Mouse (Mus musculus): ENCODE data around the gene Scml4. TPM values are rescaled to one million over a fixed set of nuclear protein-coding genes. Genes with fewer than 3 reads are reported as not detected.

The Scml4 gene
- total RNA-seq, 4 experiments from 2014 or later, result 2.7 to 6.2 (median 3.1) TPM

GRCm38 (mm10) chr10:42861446-42861845, 1.3 kb downstream of the Scml4 start:
- no peak for DNase-seq (ENCODE audit: low spot score in 2 of 2)

GRCm38 (mm10) chr10:42862102-42862740, 2.1 kb downstream of the Scml4 start:
- DNase-seq (ENCODE audit: low spot score in 2 of 2), result no peak

- DNase-seq (ENCODE audit: low spot score in 2 of 2), result no peak
Measured at GRCm38 (mm10) chr10:42862806-42863205, 2.6 kb downstream of the Scml4 start.

- DNase-seq (ENCODE audit: low spot score in 2 of 2), result peak; percentile 30 to 73
Measured at GRCm38 (mm10) chr10:42863621-42864391, 3.6 kb downstream of the Scml4 start.

DNA sequence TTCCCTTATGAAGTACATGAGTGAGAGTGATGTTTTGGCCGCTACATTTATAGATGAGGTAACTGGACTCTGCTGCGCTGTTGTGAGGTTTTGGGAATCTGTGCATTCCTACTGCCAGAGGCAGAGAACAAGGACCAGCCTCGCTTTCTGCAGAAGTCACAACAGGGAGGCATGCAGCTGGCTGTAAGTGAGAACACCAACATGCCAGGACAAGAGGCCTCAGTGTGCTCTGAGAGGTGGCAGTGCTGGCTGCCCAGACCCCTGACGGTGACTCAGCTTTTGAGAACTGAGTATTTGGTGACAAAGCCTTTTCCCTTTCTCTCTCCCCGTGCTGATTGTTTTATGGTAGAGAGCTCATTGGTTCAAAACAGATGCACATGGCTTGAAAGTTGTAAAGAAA, 4.5 kb downstream of the Scml4 start:
- no peak for DNase-seq (ENCODE audit: low spot score in 2 of 2)

- no peak for DNase-seq (ENCODE audit: low spot score in 2 of 2)
Measured at GRCm38 (mm10) chr10:42868416-42868815, 8.2 kb downstream of the Scml4 start.

DNA sequence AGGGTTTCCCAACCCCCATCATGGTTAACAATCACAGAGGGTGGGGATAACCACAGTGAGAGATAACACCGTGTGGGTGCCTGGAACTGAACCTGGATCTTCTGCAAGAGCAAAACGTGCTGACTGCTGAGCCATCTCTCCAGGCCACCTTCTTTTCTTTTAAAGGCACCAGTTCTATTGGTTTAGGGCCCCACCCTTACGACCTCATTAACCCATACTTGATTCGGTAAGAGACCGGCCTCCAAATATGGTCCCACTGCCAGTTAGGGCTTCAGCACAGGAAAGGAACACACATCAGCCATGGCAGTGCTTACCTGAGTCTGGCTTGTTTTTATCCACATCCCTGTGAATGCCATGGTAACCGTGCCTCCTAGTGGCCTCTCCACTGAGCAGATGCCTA, 9.3 kb downstream of the Scml4 start:
- DNase-seq (ENCODE audit: low spot score in 2 of 2), result no peak

DNA sequence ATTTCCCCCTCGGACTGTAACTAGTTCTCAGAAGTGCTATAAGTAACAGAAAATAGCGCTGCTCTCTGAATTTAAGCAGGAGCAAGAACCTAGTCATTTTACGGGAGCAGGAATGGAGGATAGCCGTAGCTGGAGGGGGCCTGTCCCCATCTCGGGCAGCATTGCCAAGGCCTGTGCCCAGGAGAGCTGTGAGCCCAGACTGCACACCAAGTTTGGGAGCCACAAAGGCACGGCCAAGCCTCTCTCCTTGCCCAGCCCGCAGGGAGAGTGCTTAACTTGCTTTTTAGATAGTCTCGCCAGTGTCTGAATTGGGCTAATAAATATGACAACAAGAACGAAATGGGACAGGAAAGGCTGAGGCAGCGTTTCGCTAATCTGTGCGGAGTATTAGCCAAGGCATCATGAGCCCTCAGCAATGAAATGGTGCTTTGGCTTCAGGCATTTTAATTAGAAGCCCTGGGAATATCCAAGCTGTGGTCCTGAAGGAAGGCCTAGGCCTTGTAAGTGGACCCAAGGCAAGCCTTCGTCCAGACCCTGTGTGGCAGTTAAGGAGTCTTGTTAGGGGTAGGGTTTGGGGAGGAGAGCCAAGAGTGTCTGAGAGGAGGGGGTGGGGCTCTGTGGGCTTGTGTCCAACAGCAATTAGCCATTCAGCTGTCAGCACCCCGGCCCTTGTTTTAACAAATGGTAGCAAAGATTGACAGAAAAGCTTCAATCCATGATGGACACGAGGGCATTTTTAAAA, 12.3 kb downstream of the Scml4 start:
- peak in 1 of 2 experiments; percentile 10 for DNase-seq (ENCODE audit: low spot score in 2 of 2)

DNA sequence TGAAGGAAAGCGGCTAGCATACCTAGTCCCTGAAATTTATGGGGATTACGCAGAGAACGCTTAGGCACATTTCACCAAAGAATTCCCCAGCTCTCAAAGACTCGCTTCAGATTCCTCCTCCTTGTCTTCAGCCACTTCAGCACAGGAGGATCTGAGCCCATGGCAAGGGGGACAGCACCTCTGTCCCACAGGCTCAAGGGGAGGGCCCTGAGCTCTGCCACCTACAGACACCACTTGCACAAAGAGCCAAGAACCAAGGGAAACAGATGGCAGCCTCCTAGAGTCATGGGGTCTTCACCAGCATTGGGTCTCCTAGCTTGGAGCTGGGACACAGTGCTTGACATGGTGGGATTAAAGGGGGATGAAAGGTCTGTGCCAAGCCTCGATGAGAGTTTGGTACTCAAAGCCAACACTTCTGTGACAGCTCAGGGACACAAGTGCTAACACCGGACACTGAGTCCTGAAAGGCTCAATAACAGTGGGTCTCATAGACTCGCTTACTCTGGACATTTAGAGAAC, 13.0 kb downstream of the Scml4 start:
- DNase-seq (ENCODE audit: low spot score in 2 of 2), result no peak

- DNase-seq (ENCODE audit: low spot score in 2 of 2), result no peak
Measured at GRCm38 (mm10) chr10:42876172-42876571, 16.0 kb downstream of the Scml4 start.

- DNase-seq (ENCODE audit: low spot score in 2 of 2), result no peak
Measured at GRCm38 (mm10) chr10:42879269-42879681, 19.1 kb downstream of the Scml4 start.

GRCm38 (mm10) chr10:42879682-42880081, 19.5 kb downstream of the Scml4 start:
- no peak for DNase-seq (ENCODE audit: low spot score in 2 of 2)

- DNase-seq (ENCODE audit: low spot score in 2 of 2), result no peak
Measured at GRCm38 (mm10) chr10:42887040-42887439, 26.9 kb downstream of the Scml4 start.

GRCm38 (mm10) chr10:42888241-42888640, 28.1 kb downstream of the Scml4 start:
- DNase-seq (ENCODE audit: low spot score in 2 of 2), result no peak

- no peak for DNase-seq (ENCODE audit: low spot score in 2 of 2)
Measured at GRCm38 (mm10) chr10:42890365-42890764, 30.2 kb downstream of the Scml4 start.

- DNase-seq (ENCODE audit: low spot score in 2 of 2), result no peak
Measured at GRCm38 (mm10) chr10:42892250-42892649, 32.1 kb downstream of the Scml4 start.

- DNase-seq (ENCODE audit: low spot score in 2 of 2), result no peak
Measured at GRCm38 (mm10) chr10:42892987-42893386, 32.8 kb downstream of the Scml4 start.

DNA sequence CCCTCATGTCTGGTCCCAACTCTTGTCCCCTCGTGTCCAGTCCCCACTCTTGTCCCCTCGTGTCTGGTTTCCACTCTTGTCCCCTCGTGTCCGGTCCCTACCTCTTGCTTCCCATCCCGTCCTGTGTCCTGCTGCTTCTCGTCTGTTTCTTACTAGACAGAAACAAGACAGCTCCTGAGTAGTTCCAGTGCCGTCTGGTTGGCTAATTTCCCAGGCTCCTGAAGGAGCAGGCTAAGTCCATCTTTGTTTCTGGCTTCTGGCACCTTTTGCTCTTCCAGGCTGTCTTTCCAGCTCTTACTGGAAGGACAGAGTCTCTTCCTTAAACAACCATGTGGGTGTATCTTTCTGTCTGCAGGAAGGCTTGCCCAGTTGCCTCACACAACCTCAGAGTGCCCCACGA, 33.7 kb downstream of the Scml4 start:
- no peak for DNase-seq (ENCODE audit: low spot score in 2 of 2)

GRCm38 (mm10) chr10:42894263-42894662, 34.1 kb downstream of the Scml4 start:
- no peak for DNase-seq (ENCODE audit: low spot score in 2 of 2)

- DNase-seq (ENCODE audit: low spot score in 2 of 2), result no peak
Measured at GRCm38 (mm10) chr10:42894696-42895095, 34.5 kb downstream of the Scml4 start.

GRCm38 (mm10) chr10:42896621-42897020, 36.5 kb downstream of the Scml4 start:
- no peak for DNase-seq (ENCODE audit: low spot score in 2 of 2)

DNA sequence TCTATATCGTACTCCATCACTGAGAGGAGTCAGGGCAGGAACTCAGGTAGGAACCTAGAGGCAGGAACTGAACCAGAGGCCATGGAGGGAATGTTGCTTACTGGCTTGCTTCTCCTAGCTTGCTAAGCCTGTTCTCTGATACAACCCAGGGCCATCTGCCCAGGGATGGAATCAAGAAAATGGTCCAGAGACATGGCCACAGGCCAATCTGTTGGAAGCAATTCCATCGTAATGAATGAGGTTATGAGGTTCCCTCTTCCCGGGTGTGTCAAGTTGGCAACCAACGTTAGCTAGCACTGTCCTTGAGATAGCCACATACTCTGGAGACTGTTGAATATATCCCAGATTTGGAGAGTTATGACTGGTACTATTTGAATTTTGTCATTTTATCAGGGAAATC, 37.0 kb downstream of the Scml4 start:
- no peak for DNase-seq (ENCODE audit: low spot score in 2 of 2)
